Mouse (Mus musculus): Measurements from ENCODE around the gene Kcnmb1. TPM values are rescaled to one million over a fixed set of nuclear protein-coding genes. Genes with fewer than 3 reads are reported as not detected.
A peak's percentile ranks its signal among the peaks of the same experiment; 100 is the strongest.

Gene Kcnmb1
- polyA plus RNA-seq, 1 experiment from 2014 or later: 0.05 TPM

DNA sequence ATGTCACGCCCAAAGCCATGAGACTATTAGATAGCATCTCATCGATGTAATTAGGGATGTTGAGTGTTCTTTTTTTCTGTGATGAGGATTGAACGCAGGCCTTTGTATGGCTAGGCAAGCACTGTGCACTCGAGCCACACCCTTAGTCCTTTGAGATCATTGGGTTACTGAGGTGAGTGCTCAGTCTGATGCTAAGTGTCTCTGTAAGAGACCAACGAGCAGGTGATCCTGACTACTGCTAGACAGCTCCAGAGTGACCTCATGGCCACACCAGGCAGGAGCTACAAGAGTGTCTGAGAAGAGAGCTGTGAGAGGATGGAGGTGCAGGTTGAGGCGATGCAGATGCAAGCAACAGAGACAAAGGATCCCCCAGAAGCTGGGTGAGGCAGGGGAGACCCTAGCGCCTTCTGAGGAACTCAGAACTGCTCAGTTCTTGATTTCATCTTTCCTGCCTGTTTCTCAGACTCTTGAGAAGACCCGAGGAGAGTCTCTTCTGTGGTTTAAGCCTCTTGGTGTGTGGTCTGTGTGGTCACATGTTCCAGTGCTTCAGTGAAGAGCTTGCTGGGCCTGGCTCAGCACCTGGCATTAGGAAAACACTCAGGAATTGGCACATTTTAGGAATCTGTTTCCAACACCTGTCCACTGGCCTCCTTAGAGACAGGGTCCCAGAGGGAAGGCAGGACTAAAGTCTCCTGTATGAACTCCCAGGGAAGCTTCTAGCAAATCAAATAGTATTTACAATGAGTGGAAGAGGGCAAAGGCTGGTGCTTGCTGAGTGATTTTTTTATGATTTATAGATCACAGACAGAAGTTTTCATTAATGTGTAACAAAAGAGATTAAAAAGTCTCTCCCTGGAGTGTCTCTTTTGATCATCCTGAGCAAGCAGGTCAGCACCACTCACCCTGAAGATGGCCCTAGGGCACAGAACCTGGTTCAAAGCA is 10.9 kb upstream of the Kcnmb1 start:
- H3K4me1 ChIP-seq (ENCODE audit: insufficient read depth): no peaks in the 10 kb centered on the region
- 66% methylated on average over 8 of the region's 8 CpGs for WGBS (ENCODE audit: insufficient replicate concordance)
- H3K4me3 ChIP-seq (ENCODE audit: low read depth, low read length): no peak overlapping the region
- no peak for ATAC-seq
- no peak for DNase-seq
- no peak overlapping the region for H3K4me2 ChIP-seq (ENCODE audit: low read depth, low read length)
- H3K27me3 ChIP-seq (ENCODE audit: insufficient read depth, low read length): no peaks in the 10 kb centered on the region
- no peaks in the 10 kb centered on the region for H3K36me3 ChIP-seq (replicated peaks; ENCODE audit: insufficient read depth, low read length)
- no peak overlapping the region for H3K27ac ChIP-seq (ENCODE audit: low read depth)
- H3K9me3 ChIP-seq (ENCODE audit: low read length): no peaks in the 10 kb centered on the region
- no peak overlapping the region for H3K9ac ChIP-seq (replicated peaks)
- TF ChIP-seq EP300 (IDR thresholded peaks at IDR 0.05; ENCODE audit: low read depth) (no peak), CTCF (IDR thresholded peaks at IDR 0.05; ENCODE audit: low read depth) (no peak)

DNA sequence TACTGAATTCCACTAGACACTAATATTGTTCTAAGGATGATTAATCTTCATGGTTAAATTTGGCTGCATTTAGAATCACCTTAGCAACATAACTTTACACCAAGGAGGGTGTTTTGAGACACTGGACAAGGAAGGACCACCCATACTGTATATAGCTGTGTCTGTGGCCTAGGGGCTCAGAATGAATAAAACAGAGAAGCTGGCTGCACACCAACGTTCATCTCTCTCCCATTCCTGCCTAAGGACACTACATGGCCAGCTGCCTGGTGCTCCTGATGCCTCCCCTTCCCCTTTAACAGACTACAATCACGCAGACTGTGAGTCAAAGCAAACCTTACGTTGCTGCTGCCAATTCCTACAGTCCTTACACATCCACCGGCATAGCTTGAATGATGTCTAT is 6.8 kb upstream of the Kcnmb1 start:
- Histone ChIP-seq H3K4me1 (ENCODE audit: insufficient read depth) (no peaks in the 10 kb centered on the region), H3K4me3 (ENCODE audit: low read depth, low read length) (no peak overlapping the region), H3K9ac (replicated peaks) (no peak overlapping the region), H3K27me3 (ENCODE audit: insufficient read depth, low read length) (no peaks in the 10 kb centered on the region), H3K36me3 (replicated peaks; ENCODE audit: insufficient read depth, low read length) (no peaks in the 10 kb centered on the region), H3K4me2 (ENCODE audit: low read depth, low read length) (no peak overlapping the region), H3K9me3 (ENCODE audit: low read length) (no peaks in the 10 kb centered on the region), H3K27ac (ENCODE audit: low read depth) (no peak overlapping the region)
- ATAC-seq (no peak), DNase-seq (no peak)
- 74% methylated on average over 4 of the region's 4 CpGs for WGBS (ENCODE audit: insufficient replicate concordance)
- TF ChIP-seq CTCF (IDR thresholded peaks at IDR 0.05; ENCODE audit: low read depth): no peak
- no peak for TF ChIP-seq EP300 (IDR thresholded peaks at IDR 0.05; ENCODE audit: low read depth)

DNA sequence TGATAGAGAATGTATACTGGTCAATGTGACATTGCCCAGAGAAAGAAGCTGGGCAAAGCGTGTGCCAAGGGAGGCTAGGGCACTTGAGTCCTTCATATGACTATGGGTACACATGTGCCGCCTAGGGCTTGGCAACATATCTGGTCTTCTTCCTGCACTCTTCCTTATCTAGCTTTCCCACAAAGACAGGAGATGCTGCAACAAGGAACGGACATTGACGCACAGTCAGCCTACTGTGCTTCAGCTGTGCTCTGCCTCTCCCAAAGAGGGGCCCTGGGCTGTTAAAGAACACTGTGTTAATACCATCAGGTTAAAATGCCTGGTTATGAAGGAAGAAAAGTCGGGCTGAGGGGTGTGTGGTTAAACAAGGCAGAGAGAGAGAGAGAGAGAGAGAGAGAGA is 6.2 kb upstream of the Kcnmb1 start:
- H3K9me3 ChIP-seq (ENCODE audit: low read length): no peaks in the 10 kb centered on the region
- H3K27me3 ChIP-seq (ENCODE audit: insufficient read depth, low read length): no peaks in the 10 kb centered on the region
- no peak for ATAC-seq
- no peaks in the 10 kb centered on the region for H3K36me3 ChIP-seq (replicated peaks; ENCODE audit: insufficient read depth, low read length)
- TF ChIP-seq EP300 (IDR thresholded peaks at IDR 0.05; ENCODE audit: low read depth): no peak
- DNase-seq: no peak
- 65% methylated on average over 5 of the region's 5 CpGs for WGBS (ENCODE audit: insufficient replicate concordance)
- no peak overlapping the region for H3K27ac ChIP-seq (ENCODE audit: low read depth)
- H3K4me1 ChIP-seq (ENCODE audit: insufficient read depth): no peaks in the 10 kb centered on the region
- no peak overlapping the region for H3K4me2 ChIP-seq (ENCODE audit: low read depth, low read length)
- no peak overlapping the region for H3K4me3 ChIP-seq (ENCODE audit: low read depth, low read length)
- H3K9ac ChIP-seq (replicated peaks): no peak overlapping the region

DNA sequence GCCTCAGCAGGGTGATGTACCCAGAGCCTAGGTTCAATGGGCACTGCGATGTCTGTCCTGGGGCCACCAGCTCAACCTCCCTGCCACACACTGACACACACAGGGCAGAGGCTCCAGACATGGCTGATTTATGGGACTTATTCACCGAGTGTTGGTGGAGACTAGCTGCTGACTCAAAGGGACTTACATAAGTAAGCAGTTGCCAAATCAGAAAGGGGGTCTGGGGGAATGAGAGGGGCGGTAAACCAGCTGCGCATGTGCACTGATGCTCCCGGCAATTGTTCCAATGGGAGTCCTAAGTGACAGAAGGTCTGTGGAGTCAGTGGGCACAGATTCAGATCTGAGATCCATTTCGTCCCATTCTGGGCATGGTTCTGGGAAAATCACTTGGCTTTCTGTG is 5.2 kb upstream of the Kcnmb1 start:
- Histone ChIP-seq H3K4me3 (ENCODE audit: low read depth, low read length) (no peak overlapping the region), H3K9ac (replicated peaks) (no peak overlapping the region), H3K4me1 (ENCODE audit: insufficient read depth) (no peaks in the 10 kb centered on the region), H3K9me3 (ENCODE audit: low read length) (no peaks in the 10 kb centered on the region), H3K27ac (ENCODE audit: low read depth) (no peak overlapping the region), H3K36me3 (replicated peaks; ENCODE audit: insufficient read depth, low read length) (no peaks in the 10 kb centered on the region), H3K27me3 (ENCODE audit: insufficient read depth, low read length) (no peaks in the 10 kb centered on the region), H3K4me2 (ENCODE audit: low read depth, low read length) (no peak overlapping the region)
- TF ChIP-seq EP300 (IDR thresholded peaks at IDR 0.05; ENCODE audit: low read depth) (no peak), CTCF (IDR thresholded peaks at IDR 0.05; ENCODE audit: low read depth) (no peak)
- ATAC-seq (no peak), DNase-seq (no peak)
- 79% methylated on average over 6 of the region's 6 CpGs for WGBS (ENCODE audit: insufficient replicate concordance)

- Histone ChIP-seq H3K4me3 (ENCODE audit: low read depth, low read length) (no peak overlapping the region), H3K9me3 (ENCODE audit: low read length) (no peaks in the 10 kb centered on the region), H3K4me2 (ENCODE audit: low read depth, low read length) (no peak overlapping the region), H3K27me3 (ENCODE audit: insufficient read depth, low read length) (no peaks in the 10 kb centered on the region), H3K9ac (replicated peaks) (no peak overlapping the region), H3K27ac (ENCODE audit: low read depth) (no peak overlapping the region), H3K4me1 (ENCODE audit: insufficient read depth) (no peaks in the 10 kb centered on the region), H3K36me3 (replicated peaks; ENCODE audit: insufficient read depth, low read length) (no peaks in the 10 kb centered on the region)
- TF ChIP-seq CTCF (IDR thresholded peaks at IDR 0.05; ENCODE audit: low read depth) (peak; percentile 67), EP300 (IDR thresholded peaks at IDR 0.05; ENCODE audit: low read depth) (no peak)
- ATAC-seq (no peak), DNase-seq (peak; percentile 57)
- WGBS (ENCODE audit: insufficient replicate concordance): 65% methylated on average over 8 of the region's 8 CpGs
Measured at GRCm38 (mm10) chr11:33958713-33959112, 4.1 kb upstream of the Kcnmb1 start.

DNA sequence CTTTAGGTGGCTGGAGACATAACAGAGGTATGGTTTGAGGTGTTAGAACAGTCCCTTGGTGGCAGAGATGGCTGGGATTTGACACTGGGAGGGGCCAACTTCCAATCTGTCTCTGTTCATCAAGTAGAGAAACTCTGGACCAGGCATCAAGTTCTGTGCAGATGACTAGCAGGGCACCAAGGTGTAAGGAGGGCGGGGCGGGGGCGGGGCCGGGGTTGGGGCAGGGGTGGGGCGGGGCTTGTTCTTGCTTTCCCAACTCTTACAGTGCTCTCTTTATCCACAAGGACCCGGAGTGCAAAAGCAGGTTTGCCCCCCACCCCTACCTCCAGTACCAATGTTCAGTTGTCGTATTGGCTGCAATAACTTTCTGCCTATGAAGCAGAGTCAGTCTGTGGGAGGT is 635 bp upstream of the Kcnmb1 start:
- Histone ChIP-seq H3K4me3 (ENCODE audit: low read depth, low read length) (no peak overlapping the region), H3K27me3 (ENCODE audit: insufficient read depth, low read length) (no peaks in the 10 kb centered on the region), H3K27ac (ENCODE audit: low read depth) (no peak overlapping the region), H3K9me3 (ENCODE audit: low read length) (no peaks in the 10 kb centered on the region), H3K9ac (replicated peaks) (no peak overlapping the region), H3K4me1 (ENCODE audit: insufficient read depth) (no peaks in the 10 kb centered on the region), H3K4me2 (ENCODE audit: low read depth, low read length) (no peak overlapping the region), H3K36me3 (replicated peaks; ENCODE audit: insufficient read depth, low read length) (no peaks in the 10 kb centered on the region)
- ATAC-seq: no peak
- TF ChIP-seq EP300 (IDR thresholded peaks at IDR 0.05; ENCODE audit: low read depth) (no peak), CTCF (IDR thresholded peaks at IDR 0.05; ENCODE audit: low read depth) (no peak)
- 34% methylated on average over 7 of the region's 7 CpGs for WGBS (ENCODE audit: insufficient replicate concordance)
- DNase-seq: no peak
